Mouse (Mus musculus) adrenal gland (tissue): ENCODE measurements at regions not wholly inside any gene's neighbourhood (a gene's known extent, or its start where the extent isn't known, plus 50 kb on each side); places are given as distances from the start of the nearest gene placed in this dataset.

Source experiments
- intact Hi-C: fragments of 180-260 bp; cut with DNase I; formaldehyde crosslinking; loops from one replicate; pipeline ENCODE4 v1.15.1; 2025

DNA sequence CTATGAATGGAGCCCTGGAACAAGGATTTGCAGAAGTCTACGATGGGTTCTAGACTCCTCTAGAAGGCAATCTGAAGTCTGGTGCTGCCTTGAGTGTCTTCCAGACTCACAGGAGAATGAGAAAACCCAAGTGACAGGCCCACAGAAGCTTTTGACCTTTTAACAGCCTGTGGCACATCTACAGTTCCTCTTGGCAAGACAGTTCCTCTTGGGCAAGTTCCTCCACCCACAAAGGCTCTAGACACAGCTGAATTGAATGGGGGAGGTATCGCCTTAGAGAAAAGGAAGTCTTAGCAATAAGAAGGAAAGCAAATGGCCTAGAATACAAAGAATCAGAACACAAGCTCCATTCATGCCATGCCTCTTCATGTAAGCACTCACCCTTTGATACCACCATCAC, 1402.3 kb upstream of the Lrrc6 start:
- intact Hi-C loops, result no loop called here

DNA sequence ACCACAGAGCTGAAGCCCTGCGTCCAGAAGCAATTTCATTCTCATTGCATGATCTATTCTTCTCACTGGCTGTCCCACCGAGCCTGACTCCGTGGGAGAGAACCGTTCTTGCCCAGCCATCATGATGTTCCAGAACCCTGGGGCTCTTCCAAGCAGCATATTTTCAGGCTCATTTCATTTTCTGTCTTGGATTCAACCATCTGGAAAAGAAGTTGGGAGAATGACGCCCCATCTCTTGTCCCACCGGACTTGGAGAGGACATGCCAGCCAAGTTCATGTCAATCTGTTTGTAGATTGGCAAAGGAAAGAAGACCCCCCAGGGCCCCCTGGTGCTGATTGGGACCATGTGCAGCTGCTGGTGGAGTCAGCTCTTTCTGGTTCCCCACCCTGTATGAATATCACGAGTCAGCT, 1400.5 kb upstream of the Lrrc6 start:
- intact Hi-C loops, result no loop called here

DNA sequence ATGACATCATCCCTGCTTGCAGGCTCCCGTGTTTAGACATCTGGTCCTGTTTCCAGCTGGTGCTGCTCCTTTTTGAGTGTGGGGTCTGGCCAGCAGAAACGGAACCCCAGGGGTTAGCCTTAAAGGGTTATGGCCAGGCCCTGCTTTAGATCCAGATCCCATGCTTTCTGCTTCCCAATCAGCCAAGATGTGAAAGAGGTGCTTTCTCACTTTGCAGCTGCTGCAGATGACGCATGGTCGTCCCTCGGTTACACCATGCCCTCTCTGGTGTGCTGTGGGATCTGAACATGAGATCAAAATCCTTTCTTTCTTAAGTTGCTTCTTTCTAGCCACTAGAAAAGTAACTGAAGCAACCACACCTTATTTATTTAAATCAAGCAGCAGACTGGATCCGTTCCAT, 1399.1 kb upstream of the Lrrc6 start:
- intact Hi-C loops, result no loop called here

DNA sequence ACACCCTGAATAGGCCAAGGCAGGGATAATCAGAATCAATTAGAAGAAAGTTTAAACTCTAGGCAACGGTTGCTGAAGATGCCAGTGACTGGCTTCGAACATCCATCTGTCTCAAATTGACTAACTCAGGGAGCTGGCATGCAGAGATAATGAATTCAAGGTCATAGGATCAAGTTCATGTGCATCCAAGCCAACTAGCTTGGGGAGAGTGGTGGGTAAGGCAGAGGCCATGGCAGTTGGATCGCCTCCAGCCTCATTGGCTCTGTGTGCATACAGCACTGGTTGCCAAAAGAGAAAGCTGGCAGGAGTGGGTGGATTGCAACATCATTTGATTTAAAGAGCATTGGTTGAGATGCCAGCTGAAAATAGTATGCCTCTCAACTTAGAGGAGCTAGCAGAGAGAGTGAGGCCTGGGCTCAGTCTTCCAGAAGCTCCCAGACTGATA, 1398.3 kb upstream of the Lrrc6 start:
- intact Hi-C loops, result no loop called here

DNA sequence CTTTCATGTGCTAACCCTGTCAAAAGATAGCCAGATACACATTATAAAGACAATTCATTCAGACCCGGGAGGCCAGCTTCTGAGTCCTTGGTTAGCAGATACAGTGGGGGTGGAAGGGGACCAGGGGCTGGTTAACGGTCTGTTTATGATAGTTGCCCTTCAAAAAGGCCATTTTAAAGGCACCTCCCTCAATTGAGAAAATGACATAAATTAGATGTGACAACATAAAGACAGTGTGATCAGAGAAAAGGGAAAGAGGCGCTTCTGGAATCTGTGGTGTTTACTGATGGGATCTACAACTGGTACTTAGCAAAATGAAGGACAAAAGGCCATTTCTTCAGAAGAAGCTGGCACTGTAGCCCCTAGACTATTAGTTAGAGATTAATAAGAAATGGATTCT, 1391.4 kb upstream of the Lrrc6 start:
- intact Hi-C loops, result no loop called here

DNA sequence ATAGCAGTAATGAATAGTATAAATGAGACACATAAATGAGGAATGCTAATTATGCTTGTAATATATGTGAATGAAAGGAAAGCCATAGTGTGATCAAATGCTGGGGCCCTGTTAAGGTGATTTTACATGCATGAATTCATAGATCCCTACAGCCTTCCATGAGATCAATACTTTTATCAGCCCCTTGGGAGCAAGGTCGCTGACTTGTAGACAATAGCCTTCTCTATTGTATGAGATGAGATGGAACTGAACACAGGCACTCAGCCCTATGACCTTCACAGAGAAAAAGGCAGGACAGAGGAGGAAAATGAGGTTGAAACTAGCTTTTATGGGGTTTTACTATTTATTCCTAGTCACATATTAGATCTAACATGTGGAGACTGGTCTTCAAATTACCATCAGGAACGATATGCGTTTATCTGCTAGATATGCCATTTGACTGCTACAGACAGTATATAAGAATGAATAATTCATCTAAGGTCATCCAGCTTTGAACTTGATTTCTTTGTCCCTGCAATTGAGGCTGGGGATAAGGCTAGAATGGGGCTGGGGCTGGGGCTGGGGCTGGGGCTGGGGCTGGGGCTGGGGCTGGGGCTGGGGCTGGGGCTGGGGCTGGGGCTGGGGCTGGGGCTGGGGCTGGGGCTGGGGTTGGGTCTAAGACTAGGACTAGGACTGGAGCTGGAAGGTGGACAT, 1390.0 kb upstream of the Lrrc6 start:
- intact Hi-C loops, result no loop called here

DNA sequence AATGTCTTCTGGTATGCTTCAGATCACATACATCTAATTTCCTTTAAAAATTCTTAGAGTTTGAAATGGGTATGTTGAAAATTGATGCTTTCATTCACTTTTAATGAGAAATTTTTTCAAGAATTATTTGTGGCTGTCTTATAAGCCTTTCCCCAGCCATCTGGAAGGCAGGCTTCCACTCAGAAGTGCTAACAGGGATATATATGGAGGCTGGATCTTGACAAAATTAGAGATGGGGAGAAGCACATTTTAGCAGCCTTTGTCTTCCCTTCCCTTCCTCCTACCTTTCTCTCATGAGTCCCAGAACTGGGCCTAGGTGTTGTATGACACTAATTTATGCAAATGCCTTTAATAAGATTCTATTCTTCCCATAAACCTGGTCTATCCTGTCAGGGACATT, 1387.8 kb upstream of the Lrrc6 start:
- intact Hi-C loops, result no loop called here

DNA sequence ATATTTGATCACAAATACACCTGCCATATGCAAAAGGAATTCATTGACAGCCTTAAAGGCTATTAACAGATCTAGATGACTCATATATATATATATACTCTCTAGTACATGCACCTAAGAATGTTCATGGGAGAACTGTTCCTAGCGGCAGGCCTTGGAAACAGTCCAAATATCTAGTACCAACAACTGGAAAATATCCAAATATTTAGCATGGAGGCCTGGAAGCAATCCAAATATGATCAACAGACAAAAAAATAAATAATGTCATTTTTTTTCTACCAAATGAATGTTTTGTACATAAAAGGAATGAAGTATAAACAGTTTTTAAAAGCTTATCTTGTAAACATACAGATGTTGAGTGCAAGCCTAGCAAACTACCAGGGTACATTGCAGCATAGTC, 1354.6 kb upstream of the Lrrc6 start:
- intact Hi-C loops, result no loop called here

DNA sequence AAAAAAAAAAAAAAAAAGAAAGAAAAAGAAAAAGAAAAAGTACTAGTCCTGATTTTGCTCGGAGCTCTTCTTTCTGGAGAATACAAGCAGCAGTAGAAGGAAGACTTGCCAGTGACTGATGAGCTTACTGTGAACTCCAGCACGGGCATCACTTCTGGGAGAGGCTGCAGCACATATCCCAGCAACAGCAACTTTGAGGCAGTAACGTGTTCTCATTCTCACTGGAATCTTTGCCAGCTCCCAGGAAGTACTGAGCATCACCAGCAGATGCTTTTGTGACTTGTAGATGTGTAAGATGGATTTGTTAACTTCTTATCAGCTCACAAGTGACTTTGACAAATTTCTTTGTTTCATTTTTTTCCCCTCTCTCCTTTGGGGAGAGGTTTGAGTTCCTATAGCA, 1349.4 kb upstream of the Lrrc6 start:
- intact Hi-C loops, result no loop called here

DNA sequence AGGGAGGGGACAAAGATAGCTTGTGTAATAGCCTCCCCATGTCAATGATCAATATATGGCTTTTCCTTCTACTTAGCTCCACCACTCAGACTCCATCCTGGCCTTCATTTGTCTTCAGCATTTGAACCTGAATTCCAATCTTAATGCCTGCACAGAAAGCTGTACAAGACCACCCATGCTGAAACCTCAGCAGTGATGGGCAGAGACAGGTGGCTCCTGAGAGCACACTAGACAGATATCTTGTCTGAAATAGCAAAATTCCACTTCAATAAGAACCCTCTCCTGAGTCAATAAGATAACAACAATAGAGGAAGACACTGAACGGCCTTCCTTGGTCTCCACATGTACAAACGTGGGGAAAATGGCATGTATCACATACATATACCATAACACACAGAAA, 1345.0 kb upstream of the Lrrc6 start:
- intact Hi-C loops, result no loop called here

DNA sequence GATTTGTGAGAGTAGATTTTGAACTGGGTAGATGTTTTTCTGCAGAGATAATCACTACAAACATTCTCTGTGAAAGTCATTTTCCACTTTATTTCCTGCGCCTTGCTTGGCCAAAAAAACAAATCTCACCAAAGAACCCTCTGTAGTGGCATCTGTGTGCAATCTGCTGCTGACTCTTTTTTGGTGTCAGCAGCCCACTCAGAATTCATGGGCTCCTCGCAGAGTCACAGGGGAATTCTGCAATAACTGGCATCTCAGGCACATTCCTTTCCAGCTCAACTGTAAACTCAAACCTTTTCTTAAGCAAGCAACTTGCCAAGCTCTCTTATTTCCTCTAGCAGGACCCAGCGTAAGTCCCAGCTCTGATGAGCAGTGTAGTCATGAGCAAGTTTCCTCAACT, 1340.0 kb upstream of the Lrrc6 start:
- intact Hi-C loops, result loop anchor here (2.0 kb wide), 1 partner anchor 14 kb away; no protein-coding TSS in a partner anchor

DNA sequence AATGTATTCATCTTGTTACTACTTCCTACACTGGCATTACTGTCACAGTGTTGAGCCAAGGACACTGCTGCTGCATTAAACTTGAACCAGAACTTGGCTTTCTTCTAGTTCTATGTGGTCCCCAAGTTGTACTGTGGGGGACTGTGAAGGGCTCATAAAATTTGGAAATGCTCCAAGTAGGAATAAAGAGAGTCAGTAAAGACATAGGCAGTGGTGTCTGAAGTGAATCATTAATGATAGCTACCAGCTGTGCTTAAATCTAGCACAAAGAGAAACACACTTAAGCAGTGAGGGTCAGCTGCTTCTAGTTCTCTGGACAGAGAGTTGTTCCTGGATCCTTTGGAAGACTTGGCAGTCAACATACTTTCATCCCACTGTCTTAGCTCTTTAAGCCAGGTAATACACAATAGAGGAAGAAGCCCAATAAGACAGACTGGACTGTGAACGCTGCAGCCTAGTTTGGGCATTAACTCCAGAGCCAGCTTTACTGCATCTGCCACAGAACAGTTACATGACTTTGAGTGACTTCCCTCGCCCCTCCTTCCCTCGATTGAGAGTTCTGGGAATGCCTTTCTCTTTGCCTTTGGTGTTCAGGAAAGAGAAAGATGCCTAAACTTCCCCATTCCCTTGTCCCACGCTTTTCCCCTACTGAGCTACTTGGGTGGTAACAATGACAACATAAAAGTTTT, 1325.2 kb upstream of the Lrrc6 start:
- intact Hi-C loops, result loop anchor here (2.0 kb wide), 1 partner anchor 15 kb away; no protein-coding TSS in a partner anchor

DNA sequence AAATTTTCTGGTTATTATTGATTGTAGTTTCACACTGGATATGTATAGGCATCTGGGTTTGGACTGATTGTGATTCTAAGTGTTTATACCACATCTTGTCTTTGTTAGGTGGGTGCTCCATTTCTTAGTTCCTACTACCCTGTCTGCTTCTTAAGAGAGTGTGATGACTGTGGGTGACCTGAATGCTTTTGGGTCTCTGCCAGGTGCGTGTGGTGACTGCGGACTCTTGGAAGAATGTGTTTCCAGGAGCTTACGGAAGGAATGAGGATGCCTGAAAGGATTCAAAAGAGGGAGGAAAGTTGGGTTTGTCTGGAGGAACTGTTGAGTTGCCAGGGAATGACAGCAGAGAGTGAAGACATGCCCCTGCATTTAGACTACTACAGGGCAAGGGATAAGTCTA, 1322.5 kb upstream of the Lrrc6 start:
- intact Hi-C loops, result no loop called here

DNA sequence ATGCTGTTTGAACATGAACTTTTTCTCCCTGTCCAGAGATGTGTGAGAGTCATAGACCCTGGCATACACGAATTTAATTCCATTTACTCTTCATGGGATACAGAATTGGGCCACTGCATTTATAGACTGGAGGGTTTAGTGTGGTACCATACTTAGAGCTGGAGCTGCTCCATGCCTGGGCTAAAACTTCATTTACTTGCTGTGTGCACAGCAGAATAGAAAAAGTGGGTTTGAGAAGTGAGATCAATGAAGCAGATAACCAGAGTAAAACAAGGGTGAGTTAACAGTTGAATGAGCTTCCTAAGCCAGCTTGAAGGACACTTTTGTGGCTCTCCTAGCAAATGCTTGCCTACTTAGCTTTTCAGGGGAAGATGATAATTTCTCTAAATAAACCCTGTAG, 1299.2 kb upstream of the Lrrc6 start:
- intact Hi-C loops, result no loop called here

DNA sequence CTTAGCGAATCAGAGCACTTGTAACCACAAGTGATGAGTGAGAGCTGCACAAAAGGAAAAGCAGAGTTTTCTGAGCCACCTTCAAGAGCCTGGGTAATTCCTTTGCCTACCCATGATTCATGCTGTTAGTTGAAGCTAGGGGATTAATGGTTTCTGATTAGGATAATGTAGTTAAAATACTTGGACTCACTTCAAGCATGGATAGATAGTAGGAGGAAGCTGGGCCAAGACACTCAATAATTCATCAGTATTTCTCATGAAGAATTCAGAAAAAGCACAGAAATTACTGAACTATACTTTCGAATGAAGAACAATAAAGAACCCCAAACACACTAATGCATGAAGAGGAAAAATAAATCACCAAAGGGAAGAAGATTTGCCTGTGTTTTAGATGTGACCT, 1294.9 kb upstream of the Lrrc6 start:
- intact Hi-C loops, result no loop called here

DNA sequence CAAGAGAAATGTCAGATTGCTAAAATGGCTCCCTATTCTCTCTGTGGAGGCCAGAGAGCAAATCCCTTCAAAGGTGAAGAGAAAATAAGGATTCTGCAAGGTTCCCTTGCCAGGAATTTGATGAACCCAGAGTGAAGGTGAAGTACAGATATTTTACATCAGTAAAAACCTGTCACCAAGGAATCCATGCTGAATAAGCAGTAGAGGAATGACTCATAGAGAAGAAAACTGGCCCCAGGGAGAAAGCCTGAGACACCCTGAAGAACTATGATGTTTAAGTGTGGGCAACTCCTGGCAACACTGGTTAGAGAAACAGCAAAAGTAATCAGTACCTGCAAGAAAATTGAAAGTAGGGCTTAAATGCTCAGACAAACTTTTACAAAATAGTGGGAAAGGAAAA, 1292.1 kb upstream of the Lrrc6 start:
- intact Hi-C loops, result no loop called here

DNA sequence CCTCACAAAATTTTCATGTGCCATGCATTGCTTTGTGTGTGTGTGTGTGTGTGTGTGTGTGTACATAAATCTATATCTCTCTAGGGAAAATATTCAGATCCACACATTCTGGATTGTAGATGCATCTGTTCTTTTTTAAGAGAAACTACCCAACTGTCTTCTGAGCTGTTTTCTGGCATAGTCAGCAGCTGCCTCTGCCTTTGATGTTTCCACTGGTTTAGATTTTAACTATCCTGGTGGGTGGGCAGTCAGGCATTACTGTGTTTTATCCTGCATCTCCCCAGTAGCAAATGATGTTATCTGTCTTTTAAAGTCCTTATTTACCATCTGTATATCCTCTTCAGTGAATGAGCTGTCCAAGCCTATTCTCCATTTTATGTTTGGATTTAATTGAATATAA, 1287.9 kb upstream of the Lrrc6 start:
- intact Hi-C loops, result no loop called here

DNA sequence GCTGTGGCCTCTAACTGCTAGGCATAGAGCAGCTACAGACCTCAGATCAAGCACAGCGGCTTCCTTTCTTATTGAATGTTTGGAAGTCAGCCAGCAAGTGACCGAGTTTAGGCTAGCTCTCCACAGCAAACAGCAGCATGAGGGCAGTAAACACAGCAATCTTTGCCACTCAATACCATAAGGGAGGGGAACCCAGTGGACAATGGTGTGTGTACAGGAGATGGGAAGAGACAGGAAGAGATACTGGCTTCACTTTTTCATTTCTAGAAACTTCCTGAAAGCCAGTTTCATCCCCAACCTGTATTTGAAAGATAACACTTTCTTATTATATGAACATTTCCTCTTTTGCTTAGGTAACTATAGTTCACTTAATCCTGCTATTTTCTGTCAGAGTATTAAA, 1284.9 kb upstream of the Lrrc6 start:
- intact Hi-C loops, result no loop called here

DNA sequence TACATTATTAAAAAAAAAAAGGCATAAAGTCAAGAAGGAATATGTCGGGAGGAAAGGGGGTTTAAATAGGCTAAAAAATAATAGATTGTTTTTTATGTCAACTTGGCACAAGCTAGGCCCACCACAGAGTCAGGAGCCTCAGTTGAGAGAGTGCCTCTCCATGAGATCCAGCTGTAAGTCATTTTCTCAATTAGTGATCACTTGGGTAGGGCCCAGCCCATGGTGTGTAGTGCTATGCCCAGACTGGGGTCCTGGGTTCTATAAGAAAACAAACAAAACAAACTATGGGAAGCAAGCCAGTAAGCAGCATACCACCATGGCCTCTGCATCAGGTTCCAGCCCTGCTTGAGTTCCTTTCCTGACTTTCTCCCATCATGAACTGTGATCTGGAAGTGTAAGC, 1283.0 kb upstream of the Lrrc6 start:
- intact Hi-C loops, result no loop called here

DNA sequence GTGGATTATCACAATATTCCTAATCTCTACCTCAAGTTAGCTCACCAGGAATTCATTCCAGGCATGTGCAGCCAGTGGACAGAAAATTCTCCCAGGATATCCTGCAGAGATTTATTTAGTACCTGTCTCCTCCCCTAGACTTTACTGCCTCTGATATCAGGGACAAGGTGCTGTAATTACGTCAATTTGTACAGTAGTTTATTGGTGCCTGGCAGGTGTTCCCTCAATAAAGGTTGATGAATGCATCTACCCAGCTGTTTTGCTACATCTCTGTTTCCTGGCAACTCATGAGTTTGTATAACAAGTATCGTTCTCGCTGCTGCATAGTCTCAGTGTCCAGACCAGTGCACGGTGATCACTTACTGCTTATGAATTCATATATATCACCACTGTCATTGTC, 1281.8 kb upstream of the Lrrc6 start:
- intact Hi-C loops, result no loop called here

DNA sequence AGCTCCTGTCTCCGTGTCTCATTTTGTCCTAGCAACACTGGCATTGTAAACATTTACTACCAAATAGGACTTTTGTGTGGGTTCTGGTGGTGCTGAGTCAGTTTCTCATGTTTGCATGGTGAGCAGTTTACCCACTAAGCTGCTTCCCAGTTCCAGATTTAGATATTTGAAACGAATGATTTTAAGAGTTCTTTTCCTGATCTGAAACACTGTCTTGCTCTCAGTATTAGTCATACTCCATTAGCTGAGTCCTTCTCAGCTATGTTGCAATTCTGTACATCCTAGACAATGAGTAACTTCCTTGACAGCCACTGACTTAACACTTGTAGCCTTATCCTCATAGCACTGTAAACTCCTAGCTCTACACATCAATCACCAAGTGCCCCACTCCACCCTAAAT, 1280.1 kb upstream of the Lrrc6 start:
- intact Hi-C loops, result no loop called here

DNA sequence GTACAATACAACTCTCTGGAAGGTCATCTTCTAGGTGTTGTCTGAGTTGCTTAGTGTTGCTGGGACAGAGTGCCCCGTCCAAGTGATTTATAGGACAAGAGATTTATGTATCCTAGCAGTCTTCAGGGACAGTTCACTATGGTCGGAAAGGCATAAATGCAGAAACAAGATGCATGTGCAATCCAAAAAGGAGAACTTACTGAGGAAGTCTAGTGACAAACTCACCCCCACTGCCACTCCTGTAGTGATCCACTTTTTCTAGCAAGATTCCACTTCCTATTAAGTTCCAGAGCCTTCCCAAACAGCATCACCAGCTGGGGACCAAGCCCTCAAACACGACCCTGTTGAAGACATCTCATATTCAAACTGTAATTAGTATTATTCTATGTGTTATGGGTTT, 1266.9 kb upstream of the Lrrc6 start:
- intact Hi-C loops, result no loop called here

DNA sequence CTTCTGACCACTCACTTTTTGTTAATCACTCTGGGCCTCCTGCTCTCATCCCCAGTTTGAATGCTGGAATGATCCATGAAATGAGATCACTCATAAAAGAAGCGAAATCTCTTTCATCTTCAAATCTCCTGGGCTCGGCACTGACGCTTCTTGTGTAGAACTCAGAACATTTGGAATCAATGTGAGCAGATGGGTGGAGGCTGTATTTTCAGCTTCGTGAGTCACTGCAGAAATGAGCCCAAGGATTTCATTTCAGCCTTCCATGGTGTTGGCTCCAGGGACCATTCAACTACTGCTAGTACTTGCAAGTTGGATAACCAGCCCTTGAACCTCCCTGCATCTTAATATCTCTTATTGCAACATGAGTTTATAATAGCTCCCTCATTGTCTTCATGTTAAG, 1258.5 kb upstream of the Lrrc6 start:
- intact Hi-C loops, result no loop called here
